Mouse (Mus musculus) heart, embryonic 15.5 days (tissue): ENCODE data around the gene Ibsp. TPM values are rescaled to one million over a fixed set of nuclear protein-coding genes. Genes with fewer than 3 reads are reported as not detected.
A peak's percentile ranks its signal among the peaks of the same experiment; 100 is the strongest.

Experiments used
- ATAC-seq: fragments of 200-750 bp; cut with Nextera tagmentation; replicated peaks from 2 replicates; pipeline ENCODE4 v1.8.0; 2017; ENCODE audit warnings: low read depth, moderate TSS enrichment; ENCODE audit not compliant: insufficient number of reproducible peaks, insufficient read depth, low FRiP score
- H3K27ac ChIP-seq: fragments of 300-500 bp; sonication (generic); 2 replicates; pipeline ENCODE4 v1.5.1; 2015; ENCODE audit warnings: mild to moderate bottlenecking, inconsistent platforms
- H3K27me3 ChIP-seq: fragments of 300-500 bp; sonication (generic); 2 replicates; pipeline ENCODE4 v1.6.1; 2015; ENCODE audit warnings: inconsistent platforms
- H3K36me3 ChIP-seq: fragments of 300-500 bp; sonication (generic); 2 replicates; pipeline ENCODE4 v1.6.1; 2015; ENCODE audit warnings: mild to moderate bottlenecking, inconsistent platforms
- H3K4me1 ChIP-seq: fragments of 300-500 bp; sonication (generic); replicated peaks from 2 replicates; pipeline ENCODE4 v1.6.1; 2015; ENCODE audit warnings: inconsistent platforms
- H3K4me2 ChIP-seq: fragments of 300-500 bp; sonication (generic); 2 replicates; pipeline ENCODE4 v1.6.1; 2015; ENCODE audit warnings: inconsistent platforms, mild to moderate bottlenecking, moderate library complexity
- H3K4me3 ChIP-seq: fragments of 300-500 bp; sonication (generic); 2 replicates; pipeline ENCODE4 v1.5.1; 2015; ENCODE audit warnings: mild to moderate bottlenecking, inconsistent platforms
- H3K9ac ChIP-seq: fragments of 300-500 bp; sonication (generic); 2 replicates; pipeline ENCODE4 v1.6.1; 2015; ENCODE audit warnings: mild to moderate bottlenecking, inconsistent platforms
- H3K9me3 ChIP-seq: fragments of 300-500 bp; sonication (generic); replicated peaks from 2 replicates; pipeline ENCODE4 v1.6.1; 2016; ENCODE audit warnings: inconsistent platforms
- WGBS: fragments of 180-500 bp; shearing (Covaris S2); methylation state at CpG from one replicate; pipeline ENCODE4 v1.1.7; 2015; ENCODE audit warnings: mixed read lengths; 5-methylcytosine and 5-hydroxymethylcytosine counted together
- microRNA-seq: library from miRNA; unstranded; fragments of <30 nt; microRNA quantifications from one replicate; pipeline ENCODE4, GENCODE M21; 2016
- polyA plus RNA-seq: library from polyadenylated mRNA; unstranded; fragments of >200 nt; fragmentation: Nextera tagmentation; extraction: Ambion mirVana; gene quantifications from 2 replicates; pipeline ENCODE4 v1.2.1, GENCODE M21; 2015

Ibsp gene
- polyA plus RNA-seq, 1 experiment from 2014 or later = 0.62 TPM

GRCm38 (mm10) chr5:104344526-104345240 lies 45.7 kb downstream of the Ibsp start:
- Histone ChIP-seq H3K9ac (no peak overlapping the region), H3K27me3 (0 out of 2 replicates have a peak, but pooled peaks cover 1% of the 10 kb centered on the region), H3K9me3 (no peaks in the 10 kb centered on the region), H3K4me2 (no peak overlapping the region), H3K36me3 (no peaks in the 10 kb centered on the region), H3K4me1 (no peaks in the 10 kb centered on the region), H3K4me3 (no peak overlapping the region), H3K27ac (no peak overlapping the region)
- ATAC-seq = no peak
- 64% methylated on average over 9 of the region's 9 CpGs for WGBS

GRCm38 (mm10) chr5:104345241-104345630 lies 46.3 kb downstream of the Ibsp start:
- H3K4me1 ChIP-seq = no peaks in the 10 kb centered on the region
- no peak overlapping the region for H3K4me2 ChIP-seq
- H3K9me3 ChIP-seq = no peaks in the 10 kb centered on the region
- H3K36me3 ChIP-seq = no peaks in the 10 kb centered on the region
- no peak overlapping the region for H3K4me3 ChIP-seq
- H3K9ac ChIP-seq = no peak overlapping the region
- ATAC-seq = no peak
- WGBS = 70% methylated on average over 6 of the region's 6 CpGs
- H3K27me3 ChIP-seq = no peaks in the 10 kb centered on the region
- H3K27ac ChIP-seq = no peak overlapping the region

- Histone ChIP-seq H3K4me3 (no peak overlapping the region), H3K9me3 (no peaks in the 10 kb centered on the region), H3K4me2 (no peak overlapping the region), H3K4me1 (no peaks in the 10 kb centered on the region), H3K27me3 (no peaks in the 10 kb centered on the region), H3K36me3 (no peaks in the 10 kb centered on the region), H3K9ac (no peak overlapping the region), H3K27ac (no peak overlapping the region)
- WGBS = 76% methylated on average over 1 of the region's 1 CpGs
- no peak for ATAC-seq
Observed at GRCm38 (mm10) chr5:104351041-104351440, 52.1 kb downstream of the Ibsp start.

GRCm38 (mm10) chr5:104351874-104352273 lies 52.9 kb downstream of the Ibsp start:
- H3K27ac ChIP-seq = no peak overlapping the region; the same call in 1 of the 2 replicates
- H3K9me3 ChIP-seq = no peaks in the 10 kb centered on the region
- no peaks in the 10 kb centered on the region for H3K4me1 ChIP-seq
- no peaks in the 10 kb centered on the region for H3K36me3 ChIP-seq
- no peak overlapping the region for H3K9ac ChIP-seq
- 55% methylated on average over 5 of the region's 5 CpGs for WGBS
- no peak overlapping the region for H3K4me2 ChIP-seq
- ATAC-seq = no peak
- no peak overlapping the region for H3K4me3 ChIP-seq
- H3K27me3 ChIP-seq = no peaks in the 10 kb centered on the region

GRCm38 (mm10) chr5:104357575-104357974 lies 58.6 kb downstream of the Ibsp start:
- 79% methylated on average over 5 of the region's 5 CpGs for WGBS
- Histone ChIP-seq H3K9me3 (no peaks in the 10 kb centered on the region), H3K4me1 (peaks cover 7% of the 10 kb centered on the region), H3K4me3 (no peak overlapping the region), H3K27ac (no peak overlapping the region), H3K36me3 (no peaks in the 10 kb centered on the region), H3K4me2 (no peak overlapping the region), H3K9ac (no peak overlapping the region), H3K27me3 (no peaks in the 10 kb centered on the region)
- ATAC-seq = no peak

- Histone ChIP-seq H3K27me3 (no peaks in the 10 kb centered on the region), H3K36me3 (no peaks in the 10 kb centered on the region), H3K4me1 (peaks cover 7% of the 10 kb centered on the region), H3K27ac (no peak overlapping the region), H3K4me2 (peak overlapping the region; percentile 33; the same call in 1 of the 2 replicates), H3K9ac (no peak overlapping the region), H3K9me3 (no peaks in the 10 kb centered on the region), H3K4me3 (no peak overlapping the region)
- no peak for ATAC-seq
- WGBS = 22% methylated on average over 7 of the region's 7 CpGs
Observed at GRCm38 (mm10) chr5:104358592-104358991, 59.6 kb downstream of the Ibsp start.

- Histone ChIP-seq H3K4me2 (no peak overlapping the region), H3K36me3 (no peaks in the 10 kb centered on the region), H3K27me3 (no peaks in the 10 kb centered on the region), H3K27ac (no peak overlapping the region), H3K4me3 (no peak overlapping the region), H3K4me1 (peaks cover 7% of the 10 kb centered on the region), H3K9me3 (no peaks in the 10 kb centered on the region), H3K9ac (no peak overlapping the region)
- no peak for ATAC-seq
- WGBS = 64% methylated on average over 6 of the region's 6 CpGs
Observed at GRCm38 (mm10) chr5:104359257-104359656, 60.3 kb downstream of the Ibsp start.

Small RNA genes lying within 50 kb of the gene (microRNA-seq; reads per million reads assigned to microRNA genes)
- gene Gm23616 = not detected

Other genes starting within 250 kb of the Ibsp start
- 0.35 TPM in 1 of 2 replicates, not detected in the other for gene Gm17660, start 221.6 kb upstream of the Ibsp start, polyA plus RNA-seq
- 113 and 115 TPM in 2 replicates for gene Sparcl1, start 185.4 kb upstream of the Ibsp start, polyA plus RNA-seq
- gene Dspp, start 128.5 kb upstream of the Ibsp start, polyA plus RNA-seq = not detected in 2 replicates
- 0.05 and 0.09 TPM in 2 replicates for gene Dmp1, start 96.6 kb upstream of the Ibsp start, polyA plus RNA-seq
- not detected in 2 replicates for gene Mepe, start 26.2 kb downstream of the Ibsp start, polyA plus RNA-seq
- gene Spp1, start 135.9 kb downstream of the Ibsp start, polyA plus RNA-seq = 24.1 and 142 TPM in 2 replicates
- gene Pkd2, start 160.3 kb downstream of the Ibsp start, polyA plus RNA-seq = 8.0 and 9.4 TPM in 2 replicates
- gene BC005561, start 209.2 kb downstream of the Ibsp start, polyA plus RNA-seq = 7.2 TPM in 2 replicates